Mouse (Mus musculus): Measurements from ENCODE around the gene D17H6S53E.
A peak's percentile ranks its signal among the peaks of the same experiment; 100 is the strongest.

The D17H6S53E gene

GRCm38 (mm10) chr17:35163326-35164081 lies 37.3 kb downstream of the D17H6S53E start:
- peak; percentile 39 for DNase-seq

- DNase-seq: peak; percentile 49
Measured at GRCm38 (mm10) chr17:35164218-35164567, 38.0 kb downstream of the D17H6S53E start.

DNA sequence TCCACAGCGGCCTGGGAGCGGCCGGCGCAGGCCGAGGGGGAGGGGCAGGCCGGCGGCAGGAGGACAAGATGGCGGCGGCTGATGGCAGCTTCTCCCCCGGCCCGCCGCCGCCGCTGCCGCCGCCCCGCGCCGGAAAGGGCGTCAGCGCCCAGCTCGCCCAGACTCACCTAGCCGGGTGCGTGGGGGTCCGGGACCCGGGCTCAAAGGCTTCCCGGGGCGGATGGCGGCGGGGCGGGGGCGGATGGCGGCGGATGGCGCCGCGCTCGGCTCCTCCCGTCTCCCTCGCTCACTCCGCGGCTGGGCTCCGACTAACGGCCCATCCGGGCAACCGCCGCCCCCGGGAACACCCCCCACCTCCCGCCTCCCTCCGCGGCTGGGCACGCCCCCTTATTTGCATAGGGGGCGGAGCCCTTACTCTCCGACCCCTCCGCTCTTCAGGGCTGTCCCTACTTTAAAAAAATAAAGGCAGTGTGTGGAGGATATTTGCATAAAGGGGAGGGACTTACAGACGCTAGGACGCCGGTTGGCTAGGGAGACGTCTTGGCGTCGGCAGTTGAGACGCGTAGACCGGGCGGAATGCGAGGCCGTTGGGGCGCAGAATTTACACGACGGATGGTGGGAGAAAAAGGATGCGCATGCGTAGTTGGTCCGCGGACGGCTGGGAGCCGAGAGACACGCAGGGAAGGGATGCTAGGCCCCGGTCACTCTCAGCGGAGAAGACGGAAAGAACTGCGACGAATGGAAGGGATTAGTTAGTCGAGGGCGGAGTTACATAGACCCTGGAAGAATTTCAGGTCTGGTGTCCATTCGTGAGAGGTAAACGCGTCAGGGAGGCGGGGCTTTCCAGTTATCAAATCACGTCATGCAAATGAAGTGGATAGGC lies 38.6 kb downstream of the D17H6S53E start, which contains the start of gene Prrc2a:
Gene Prrc2a (minus strand): TSS at position 330 of the 883 bp plus-strand sequence.
- peak; percentile 99 for DNase-seq

DNA sequence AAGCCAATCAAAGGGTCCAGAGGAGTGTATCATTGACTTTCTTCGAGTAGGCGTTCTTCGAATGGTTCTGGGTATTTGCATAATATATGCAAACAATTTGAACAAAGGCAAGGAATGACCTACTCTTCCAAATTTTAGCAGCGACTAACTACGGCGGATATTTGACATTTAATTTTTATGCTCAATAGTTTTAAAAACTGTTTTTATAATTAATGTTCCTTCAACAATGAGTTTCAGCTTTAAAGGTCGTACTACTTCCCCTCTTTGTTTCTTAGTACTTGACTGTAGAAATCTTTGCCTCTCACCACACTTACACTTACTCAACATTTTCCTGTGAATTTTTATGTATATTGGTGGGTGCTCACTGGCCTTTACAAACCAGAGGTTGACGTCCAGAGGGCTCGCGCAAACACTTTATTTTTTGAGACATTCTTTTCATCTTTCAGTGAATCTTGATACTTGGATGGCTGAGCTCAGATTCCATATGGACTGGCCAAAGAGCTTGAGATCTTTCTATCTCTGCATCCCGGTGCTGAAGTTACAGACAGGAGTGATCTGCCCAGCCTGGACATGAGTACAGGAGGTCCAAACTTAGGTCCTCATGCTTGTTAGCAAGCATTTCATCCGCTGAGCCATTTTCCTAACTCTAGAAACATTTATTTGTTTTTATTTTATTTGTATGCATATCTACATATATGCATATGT lies 39.4 kb downstream of the D17H6S53E start:
- DNase-seq: peak; percentile 40

- peak; percentile 88 for DNase-seq
Measured at GRCm38 (mm10) chr17:35166352-35167035, 40.3 kb downstream of the D17H6S53E start.

- no peak for DNase-seq
Measured at GRCm38 (mm10) chr17:35167794-35168193, 41.6 kb downstream of the D17H6S53E start.

GRCm38 (mm10) chr17:35168541-35169207 lies 42.5 kb downstream of the D17H6S53E start:
- peak; percentile 51 for DNase-seq

- no peak for DNase-seq
Measured at GRCm38 (mm10) chr17:35172445-35173234, 46.5 kb downstream of the D17H6S53E start.

DNA sequence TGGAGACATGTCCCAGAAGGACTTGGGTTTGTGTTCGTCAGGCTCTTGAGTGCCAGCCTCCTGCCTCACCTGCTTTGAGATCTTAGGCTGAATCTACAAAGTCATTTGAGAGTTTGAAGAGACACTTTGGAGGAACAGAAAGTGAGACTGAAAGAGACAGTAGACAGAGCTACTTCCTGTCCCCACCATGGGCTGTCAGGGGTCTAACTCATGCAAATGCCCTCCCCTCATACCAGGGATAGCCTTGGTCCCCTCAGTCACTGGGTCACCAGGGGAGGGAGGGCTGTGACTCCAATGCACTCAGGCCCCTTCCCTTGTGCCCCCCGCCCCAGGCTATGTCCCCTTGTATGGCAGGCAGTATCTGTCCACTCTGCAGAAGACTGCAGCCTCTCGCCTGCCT lies 47.2 kb downstream of the D17H6S53E start:
- no peak for DNase-seq

DNA sequence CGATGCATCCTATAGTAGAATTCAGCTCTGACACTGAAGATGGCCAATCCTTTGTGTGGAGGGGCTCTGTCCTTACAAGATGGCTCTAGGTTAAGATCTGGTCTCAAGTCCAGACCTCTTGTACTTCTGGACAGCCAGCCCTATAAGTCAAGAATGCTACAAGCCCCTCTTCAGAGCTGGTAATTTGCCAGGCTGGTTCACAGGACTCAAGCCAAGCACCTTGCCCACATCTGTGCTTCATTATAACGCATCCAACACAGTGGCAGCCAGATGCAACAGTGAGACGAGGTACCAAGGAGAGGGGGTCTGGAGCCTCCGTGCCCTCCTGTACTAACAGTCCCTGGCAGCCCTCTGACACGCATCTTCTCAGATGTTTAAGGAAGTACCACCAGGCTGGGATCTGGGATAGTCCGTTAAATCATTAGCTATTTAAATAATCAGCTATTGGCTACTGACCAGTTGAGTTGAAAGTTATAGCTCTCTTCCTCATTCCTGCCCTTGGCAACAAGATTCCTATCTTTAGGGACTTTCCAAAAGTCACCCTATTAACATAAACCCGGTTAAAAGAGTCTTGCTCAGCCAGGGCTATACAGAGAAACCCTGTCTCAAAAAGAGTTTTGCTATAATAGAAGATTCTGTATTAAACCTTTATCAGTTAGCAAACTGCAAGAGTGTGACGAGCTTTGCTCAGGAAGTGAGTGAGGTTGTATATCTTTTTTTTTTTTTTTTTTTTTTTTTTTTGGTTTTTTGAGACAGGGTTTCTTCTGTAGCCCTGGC lies 48.2 kb downstream of the D17H6S53E start:
- DNase-seq: no peak

GRCm38 (mm10) chr17:35175382-35175781 lies 49.2 kb downstream of the D17H6S53E start:
- DNase-seq: no peak

GRCm38 (mm10) chr17:35175968-35176367 lies 49.8 kb downstream of the D17H6S53E start, which contains the start of gene Aif1:
Gene Aif1 (minus strand): TSS chr17:35176068.
- DNase-seq: no peak
